Mouse (Mus musculus): ENCODE measurements around the gene Tmem174. TPM values are rescaled to one million over a fixed set of nuclear protein-coding genes. Genes with fewer than 3 reads are reported as not detected.

Tmem174 gene
- total RNA-seq, 1 experiment = not detected

DNA sequence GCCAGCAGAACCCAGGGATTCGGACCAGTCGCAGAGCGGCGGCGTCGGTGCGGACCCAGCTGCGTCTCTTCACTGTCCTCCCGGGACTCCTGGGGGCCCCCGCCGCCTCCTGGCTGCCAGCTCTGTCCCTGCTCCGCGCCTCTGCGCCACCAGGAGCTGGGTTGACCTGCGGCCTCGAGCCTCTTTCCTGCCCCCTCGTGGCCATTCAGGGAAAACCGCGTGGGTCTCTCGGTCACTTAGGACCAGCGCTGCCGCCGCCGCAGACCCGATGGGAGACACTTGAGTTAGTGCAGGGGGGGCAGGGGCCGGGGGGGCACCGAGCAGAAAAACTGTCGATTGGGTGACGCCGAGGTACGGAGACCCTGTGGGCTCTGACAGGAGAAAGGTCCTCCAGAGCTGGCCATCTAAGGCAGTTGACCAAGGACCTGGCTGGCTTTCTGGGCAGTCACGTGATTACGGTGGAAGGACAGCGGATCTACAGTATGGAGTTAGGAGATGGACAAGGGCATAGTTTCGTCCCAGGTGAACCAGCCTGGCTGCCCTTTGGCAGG, 48.2 kb downstream of the Tmem174 start:
- H3K9me3 ChIP-seq (ENCODE audit: control insufficient read depth, insufficient read depth, low read depth, low read length) = no peaks in the 10 kb centered on the region
- H3K9ac ChIP-seq (ENCODE audit: insufficient read depth, low read depth, low read length, poor library complexity, severe bottlenecking) = peak overlapping the region; percentile 44; the same call in 1 of the 2 replicates
- in situ Hi-C loops (cut with MboI; ENCODE audit: low sequenced_read_pairs in 2 of 2, unreplicated experiment in 2 of 2) = no loop called here
- H3K36me3 ChIP-seq (ENCODE audit: control insufficient read depth, insufficient read depth, low read length, poor library complexity, severe bottlenecking) = no peaks in the 10 kb centered on the region
- TF ChIP-seq MAFK (IDR thresholded peaks at IDR 0.05; ENCODE audit: insufficient read depth, low read depth, low read length) (no peak), ZC3H11A (IDR thresholded peaks at IDR 0.05; ENCODE audit: borderline replicate concordance, low read depth, low read length) (peak; percentile 20; the same call in 1 of the 2 replicates)
- H3K27ac ChIP-seq (ENCODE audit: insufficient read depth, low read depth, low read length, poor library complexity, severe bottlenecking) = no peak overlapping the region
- peaks cover 4 to 6% of the 10 kb centered on the region in 2 experiments; a peak in 3 of 4 replicates for H3K4me1 ChIP-seq (ENCODE audit: control insufficient read depth in 2 of 2, insufficient read depth in 2 of 2, low read length in 2 of 2, poor library complexity in 1 of 2)
- DNase-seq (ENCODE audit: low read depth, low spot score) = peak; percentile 81
- H3K4me3 ChIP-seq (ENCODE audit: insufficient read depth in 1 of 2, low read depth in 1 of 2, low read length in 2 of 2, poor library complexity in 1 of 2, severe bottlenecking in 1 of 2) = peak overlapping the region; percentile 65 to 74

DNA sequence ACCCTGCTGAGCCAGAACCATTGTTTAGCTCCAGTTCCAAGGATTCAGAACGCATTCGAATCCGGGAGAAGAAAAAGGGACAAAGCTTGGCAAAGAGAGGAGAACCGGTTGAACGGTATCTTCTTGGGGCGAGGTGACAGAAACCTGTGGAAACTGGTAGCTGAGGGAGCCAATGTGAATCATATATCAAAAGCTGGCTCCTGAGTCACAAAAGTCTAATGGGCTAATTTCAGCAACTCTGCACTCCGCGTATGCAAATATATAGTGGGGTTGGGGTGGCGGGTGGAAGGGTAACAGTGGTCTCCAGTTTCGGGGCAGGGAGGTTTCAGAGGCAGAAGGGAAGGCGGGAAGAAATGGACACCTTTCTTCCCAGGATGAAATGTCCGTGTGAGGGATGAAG, 48.7 kb downstream of the Tmem174 start:
- no peak for DNase-seq (ENCODE audit: low read depth, low spot score)
- Histone ChIP-seq H3K36me3 (ENCODE audit: control insufficient read depth, insufficient read depth, low read length, poor library complexity, severe bottlenecking) (no peaks in the 10 kb centered on the region), H3K27ac (ENCODE audit: insufficient read depth, low read depth, low read length, poor library complexity, severe bottlenecking) (no peak overlapping the region), H3K4me1 (ENCODE audit: control insufficient read depth in 2 of 2, insufficient read depth in 2 of 2, low read length in 2 of 2, poor library complexity in 1 of 2) (peaks cover 4 to 8% of the 10 kb centered on the region in 2 experiments; a peak in 3 of 4 replicates), H3K9me3 (ENCODE audit: control insufficient read depth, insufficient read depth, low read depth, low read length) (no peaks in the 10 kb centered on the region), H3K9ac (ENCODE audit: insufficient read depth, low read depth, low read length, poor library complexity, severe bottlenecking) (peak overlapping the region; percentile 44; the same call in 1 of the 2 replicates), H3K4me3 (ENCODE audit: insufficient read depth in 1 of 2, low read depth in 1 of 2, low read length in 2 of 2, poor library complexity in 1 of 2, severe bottlenecking in 1 of 2) (peak overlapping the region; percentile 65 to 74)
- in situ Hi-C loops (cut with MboI; ENCODE audit: low sequenced_read_pairs in 2 of 2, unreplicated experiment in 2 of 2) = no loop called here
- TF ChIP-seq ZNF384 (IDR thresholded peaks at IDR 0.05; ENCODE audit: low read depth, low read length) (no peak), ZC3H11A (IDR thresholded peaks at IDR 0.05; ENCODE audit: borderline replicate concordance, low read depth, low read length) (no peak), CHD2 (IDR thresholded peaks at IDR 0.05; ENCODE audit: low read depth, low read length) (no peak), MAFK (IDR thresholded peaks at IDR 0.05; ENCODE audit: insufficient read depth, low read depth, low read length) (no peak), HCFC1 (IDR thresholded peaks at IDR 0.05; ENCODE audit: borderline replicate concordance, insufficient read depth, low read length) (no peak)

DNA sequence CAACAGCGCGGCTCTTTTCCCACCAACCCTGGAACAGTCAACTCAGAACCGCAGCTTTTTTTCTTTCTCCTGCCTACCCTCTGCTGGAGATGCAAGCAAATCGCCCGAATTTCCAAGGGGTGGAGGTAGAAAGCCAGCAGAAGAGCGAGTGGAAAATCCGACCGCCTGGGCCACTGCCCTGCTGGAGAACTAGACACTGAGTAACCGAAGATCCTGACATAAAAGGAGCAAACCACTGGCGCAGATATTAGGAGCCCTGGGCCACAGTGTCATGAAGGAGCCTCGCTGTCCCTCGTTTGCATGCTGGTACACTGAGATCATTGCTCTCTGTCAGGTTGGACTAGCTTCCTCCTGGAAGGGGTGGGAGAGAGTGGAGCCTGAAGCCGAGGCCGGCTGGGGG, 49.6 kb downstream of the Tmem174 start:
- H3K4me3 ChIP-seq (ENCODE audit: insufficient read depth in 1 of 2, low read depth in 1 of 2, low read length in 2 of 2, poor library complexity in 1 of 2, severe bottlenecking in 1 of 2) = peak overlapping the region in 1 of 2 experiments; percentile 43; a peak in 2 of 4 replicates

DNA sequence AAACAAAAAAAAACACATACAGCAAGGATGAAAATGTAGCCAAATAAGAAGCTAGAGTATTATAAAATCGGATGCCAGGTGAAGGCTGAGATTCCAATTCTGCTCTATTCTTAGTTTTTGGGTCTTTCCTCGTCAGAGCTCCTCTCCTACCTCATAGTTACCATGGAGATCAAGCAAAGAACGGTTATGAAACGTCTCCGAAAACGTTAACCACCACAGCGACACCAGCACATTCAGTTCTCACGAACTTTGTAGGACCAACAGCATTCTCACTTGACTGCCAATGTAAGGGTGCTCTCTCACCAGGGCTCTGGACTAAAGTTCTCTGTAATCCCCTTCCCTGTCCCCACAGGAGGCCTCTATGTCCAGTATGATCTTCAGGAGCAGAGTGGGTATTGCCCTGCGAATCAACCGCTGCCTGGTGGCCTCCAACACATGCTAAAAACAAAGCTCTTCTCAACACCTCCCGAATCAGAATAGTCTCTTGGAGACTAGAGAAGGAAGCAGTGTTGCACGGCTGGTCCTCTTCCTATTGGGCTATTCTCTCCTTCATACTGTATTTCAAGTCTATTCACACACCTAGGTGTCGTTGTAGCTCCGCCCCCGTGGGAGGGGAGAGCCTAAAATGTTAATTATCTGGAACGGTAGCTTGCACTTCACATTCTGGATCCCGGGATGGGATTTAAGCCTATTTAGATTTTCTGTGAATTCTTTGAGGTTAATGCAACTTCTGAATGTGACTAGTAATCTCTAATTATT, 50.2 kb downstream of the Tmem174 start:
- H3K9ac ChIP-seq (ENCODE audit: insufficient read depth, low read depth, low read length, poor library complexity, severe bottlenecking) = no peak overlapping the region

More for the DNA sequence above, 49.6 kb downstream of the Tmem174 start:
- no peak for DNase-seq (ENCODE audit: low read depth, low spot score)
- no peak overlapping the region for H3K27ac ChIP-seq (ENCODE audit: insufficient read depth, low read depth, low read length, poor library complexity, severe bottlenecking)
- H3K9me3 ChIP-seq (ENCODE audit: control insufficient read depth, insufficient read depth, low read depth, low read length) = no peaks in the 10 kb centered on the region
- peaks cover 4 to 8% of the 10 kb centered on the region in 2 experiments; a peak in 3 of 4 replicates for H3K4me1 ChIP-seq (ENCODE audit: control insufficient read depth in 2 of 2, insufficient read depth in 2 of 2, low read length in 2 of 2, poor library complexity in 1 of 2)
- H3K36me3 ChIP-seq (ENCODE audit: control insufficient read depth, insufficient read depth, low read length, poor library complexity, severe bottlenecking) = no peaks in the 10 kb centered on the region
- in situ Hi-C loops (cut with MboI; ENCODE audit: low sequenced_read_pairs in 2 of 2, unreplicated experiment in 2 of 2) = no loop called here
- no peak overlapping the region; the same call in 1 of the 2 replicates for H3K9ac ChIP-seq (ENCODE audit: insufficient read depth, low read depth, low read length, poor library complexity, severe bottlenecking)
- TF ChIP-seq CHD2 (IDR thresholded peaks at IDR 0.05; ENCODE audit: low read depth, low read length) = no peak
- TF ChIP-seq MAFK (IDR thresholded peaks at IDR 0.05; ENCODE audit: insufficient read depth, low read depth, low read length) = no peak
- no peak for TF ChIP-seq HCFC1 (IDR thresholded peaks at IDR 0.05; ENCODE audit: borderline replicate concordance, insufficient read depth, low read length)
- no peak for TF ChIP-seq ZNF384 (IDR thresholded peaks at IDR 0.05; ENCODE audit: low read depth, low read length)
- no peak for TF ChIP-seq ZC3H11A (IDR thresholded peaks at IDR 0.05; ENCODE audit: borderline replicate concordance, low read depth, low read length)

More for the DNA sequence above, 50.2 kb downstream of the Tmem174 start:
- H3K9me3 ChIP-seq (ENCODE audit: control insufficient read depth, insufficient read depth, low read depth, low read length) = no peaks in the 10 kb centered on the region
- no peaks in the 10 kb centered on the region for H3K36me3 ChIP-seq (ENCODE audit: control insufficient read depth, insufficient read depth, low read length, poor library complexity, severe bottlenecking)
- no peak overlapping the region for H3K4me3 ChIP-seq (ENCODE audit: insufficient read depth in 1 of 2, low read depth in 1 of 2, low read length in 2 of 2, poor library complexity in 1 of 2, severe bottlenecking in 1 of 2)
- H3K27ac ChIP-seq (ENCODE audit: insufficient read depth, low read depth, low read length, poor library complexity, severe bottlenecking) = no peak overlapping the region
- TF ChIP-seq CHD2 (IDR thresholded peaks at IDR 0.05; ENCODE audit: low read depth, low read length) = no peak
- TF ChIP-seq HCFC1 (IDR thresholded peaks at IDR 0.05; ENCODE audit: borderline replicate concordance, insufficient read depth, low read length) = no peak
- TF ChIP-seq ZNF384 (IDR thresholded peaks at IDR 0.05; ENCODE audit: low read depth, low read length) = no peak
- TF ChIP-seq MAFK (IDR thresholded peaks at IDR 0.05; ENCODE audit: insufficient read depth, low read depth, low read length) = no peak
- no peak for TF ChIP-seq ZC3H11A (IDR thresholded peaks at IDR 0.05; ENCODE audit: borderline replicate concordance, low read depth, low read length)
- DNase-seq (ENCODE audit: low read depth, low spot score) = no peak
- peaks cover 4 to 8% of the 10 kb centered on the region in 2 experiments; a peak in 3 of 4 replicates for H3K4me1 ChIP-seq (ENCODE audit: control insufficient read depth in 2 of 2, insufficient read depth in 2 of 2, low read length in 2 of 2, poor library complexity in 1 of 2)
- in situ Hi-C loops (cut with MboI; ENCODE audit: low sequenced_read_pairs in 2 of 2, unreplicated experiment in 2 of 2) = no loop called here

Other genes with a start within 250 kb of the Tmem174 start
- 5.6 and 8.9 TPM in 2 replicates for gene Gm10320, start 145.4 kb downstream of the Tmem174 start, total RNA-seq (2012; rRNA removed)
- 0.21 TPM in 1 of 2 replicates, not detected in the other for gene Tmem171, start 57.4 kb upstream of the Tmem174 start, total RNA-seq (2012; rRNA removed)
- 12.1 and 13.6 TPM in 2 replicates for gene Fcho2, start 178.0 kb upstream of the Tmem174 start, total RNA-seq (2012; rRNA removed)